Mouse (Mus musculus) regulatory T cell (primary cell): ENCODE data around the gene Shisa5.

Source experiments
- in situ Hi-C: fragments of 300-600 bp; cut with MboI, MseI; formaldehyde crosslinking; loops from one replicate; pipeline ENCODE4 v1.15.1; 2025; ENCODE audit warnings: high pct_unique_total_duplicates

Gene Shisa5

GRCm38 (mm10) chr9:109052490-109053260, 14.3 kb downstream of the Shisa5 start:
- in situ Hi-C loops, result loop anchor here (5.0 to 10.0 kb wide), 3 partner anchors 50 to 1748 kb away; partner anchors contain the start of gene Cdc25a

- in situ Hi-C loops, result loop anchor here (5.0 to 10.0 kb wide), 3 partner anchors 51 to 1749 kb away; partner anchors contain the start of gene Cdc25a
Measured at GRCm38 (mm10) chr9:109053366-109053765, 15.0 kb downstream of the Shisa5 start.

GRCm38 (mm10) chr9:109053851-109054250, 15.5 kb downstream of the Shisa5 start:
- in situ Hi-C loops, result loop anchor here (5.0 to 10.0 kb wide), 3 partner anchors 52 to 1749 kb away; partner anchors contain the start of gene Cdc25a

- in situ Hi-C loops, result loop anchor here (5.0 to 10.0 kb wide), 4 partner anchors 52 to 1750 kb away; partner anchors contain the start of genes Cdc25a and Wdr6
Measured at GRCm38 (mm10) chr9:109054712-109055111, 16.3 kb downstream of the Shisa5 start.

- in situ Hi-C loops, result loop anchor here (5.0 to 10.0 kb wide), 2 partner anchors 478 to 1751 kb away; partner anchors contain the start of gene Wdr6
Measured at GRCm38 (mm10) chr9:109055271-109056030, 17.1 kb downstream of the Shisa5 start.

- in situ Hi-C loops, result loop anchor here (5.0 to 10.0 kb wide), 2 partner anchors 479 to 1751 kb away; partner anchors contain the start of gene Wdr6
Measured at GRCm38 (mm10) chr9:109056081-109056690, 17.8 kb downstream of the Shisa5 start.

GRCm38 (mm10) chr9:109056916-109057315, 18.6 kb downstream of the Shisa5 start:
- in situ Hi-C loops, result loop anchor here (5.0 to 10.0 kb wide), 2 partner anchors 480 to 1752 kb away; partner anchors contain the start of gene Wdr6

GRCm38 (mm10) chr9:109057543-109057942, 19.2 kb downstream of the Shisa5 start:
- in situ Hi-C loops, result loop anchor here (5.0 to 10.0 kb wide), 2 partner anchors 480 to 1753 kb away; partner anchors contain the start of gene Wdr6

GRCm38 (mm10) chr9:109058006-109058765, 19.8 kb downstream of the Shisa5 start:
- in situ Hi-C loops, result loop anchor here (5.0 to 10.0 kb wide), 2 partner anchors 481 to 1753 kb away; partner anchors contain the start of gene Wdr6

GRCm38 (mm10) chr9:109059136-109059903, 21.0 kb downstream of the Shisa5 start, which contains the start of gene Trex1:
Gene Trex1 (minus strand): TSS chr9:109059734.
- in situ Hi-C loops, result loop anchor here (5.0 to 10.0 kb wide), 2 partner anchors 482 to 1755 kb away; partner anchors contain the start of gene Wdr6

- in situ Hi-C loops, result no loop called here
Measured at GRCm38 (mm10) chr9:109060184-109060897, 22.0 kb downstream of the Shisa5 start.

- in situ Hi-C loops, result no loop called here
Measured at GRCm38 (mm10) chr9:109060898-109061295, 22.5 kb downstream of the Shisa5 start.

GRCm38 (mm10) chr9:109068095-109068735, 29.9 kb downstream of the Shisa5 start:
- in situ Hi-C loops, result no loop called here

- in situ Hi-C loops, result no loop called here
Measured at GRCm38 (mm10) chr9:109073661-109074573, 35.6 kb downstream of the Shisa5 start, which contains the start of gene Atrip. Gene Atrip (minus strand): TSS chr9:109074124.

GRCm38 (mm10) chr9:109080516-109080915, 42.2 kb downstream of the Shisa5 start:
- in situ Hi-C loops, result loop anchor here (5.0 kb wide), 1 partner anchor 42 kb away; no protein-coding TSS in a partner anchor

GRCm38 (mm10) chr9:109081749-109082123, 43.4 kb downstream of the Shisa5 start:
- in situ Hi-C loops, result loop anchor here (5.0 kb wide), 1 partner anchor 41 kb away; no protein-coding TSS in a partner anchor

- in situ Hi-C loops, result loop anchor here (5.0 kb wide), 1 partner anchor 40 kb away; no protein-coding TSS in a partner anchor
Measured at GRCm38 (mm10) chr9:109082124-109082800, 43.9 kb downstream of the Shisa5 start, which contains the start of the genes Ccdc51 and Tma7. Gene Ccdc51 (plus strand): TSS chr9:109082493. Gene Tma7 (minus strand): TSS chr9:109082587.
